Mouse (Mus musculus) ES-Bruce4 (cell line): Measurements from ENCODE around the gene Katnal1. TPM values are rescaled to one million over a fixed set of nuclear protein-coding genes. Genes with fewer than 3 reads are reported as not detected.

Experiments used
- H3K27ac ChIP-seq: 2 replicates; pipeline ENCODE4 v1.5.1; 2012; ENCODE audit warnings: low read length, inconsistent platforms; ENCODE audit not compliant: insufficient read depth
- H3K27me3 ChIP-seq: 2 replicates; pipeline ENCODE4 v1.6.1; 2012; ENCODE audit warnings: mild to moderate bottlenecking, low read length, inconsistent platforms; ENCODE audit not compliant: control insufficient read depth, poor library complexity, insufficient read depth, severe bottlenecking
- H3K36me3 ChIP-seq: 2 replicates; pipeline ENCODE4 v1.6.1; 2012; ENCODE audit warnings: inconsistent platforms, mild to moderate bottlenecking, low read length, moderate library complexity; ENCODE audit not compliant: control insufficient read depth, poor library complexity, insufficient read depth, severe bottlenecking
- H3K4me1 ChIP-seq: one replicate; pipeline ENCODE4 v1.8.1; 2011; ENCODE audit warnings: low read length; ENCODE audit not compliant: control insufficient read depth, insufficient read depth
- H3K4me3 ChIP-seq: 2 replicates; pipeline ENCODE4 v1.5.1; 2011; ENCODE audit warnings: low read depth, mild to moderate bottlenecking, low read length
- H3K9ac ChIP-seq: 2 replicates; pipeline ENCODE4 v1.6.1; 2012; ENCODE audit warnings: low read depth, mild to moderate bottlenecking, inconsistent platforms; ENCODE audit not compliant: poor library complexity, severe bottlenecking
- H3K9me3 ChIP-seq: replicated peaks from 2 replicates; pipeline ENCODE4 v1.6.1; 2012; ENCODE audit warnings: mild to moderate bottlenecking, low read length, inconsistent platforms; ENCODE audit not compliant: control insufficient read depth, poor library complexity, insufficient read depth, severe bottlenecking
- CTCF ChIP-seq: IDR thresholded peaks from one replicate; pipeline ENCODE4 v1.8.1; 2011; ENCODE audit warnings: low read depth, low read length
- EP300 ChIP-seq: IDR thresholded peaks from 2 replicates; pipeline ENCODE4 v1.6.1; 2011; ENCODE audit warnings: low read depth, low read length; ENCODE audit not compliant: insufficient read depth
- POLR2A ChIP-seq: IDR thresholded peaks from one replicate; pipeline ENCODE4 v1.8.1; 2011; ENCODE audit warnings: low read length; ENCODE audit not compliant: insufficient read depth
- polyA plus RNA-seq: library from polyadenylated mRNA; stranded (reverse); fragments of >200 nt; gene quantifications from 2 replicates; pipeline ENCODE4 v1.2.4, GENCODE M21; 2011; ENCODE audit warnings: low read depth; ENCODE audit not compliant: missing spikeins, insufficient read depth, insufficient read length

The Katnal1 gene
- polyA plus RNA-seq, 1 experiment, result 10.5 TPM

GRCm38 (mm10) chr5:148958355-148958754, 29.2 kb upstream of the Katnal1 start:
- Histone ChIP-seq H3K27ac (no peak overlapping the region), H3K36me3 (no peaks in the 10 kb centered on the region), H3K4me3 (no peak overlapping the region), H3K9me3 (no peaks in the 10 kb centered on the region), H3K4me1 (peaks cover 3% of the 10 kb centered on the region), H3K9ac (no peak overlapping the region), H3K27me3 (no peaks in the 10 kb centered on the region)
- no peak for TF ChIP-seq EP300
- peak; percentile 75 for TF ChIP-seq CTCF

- Histone ChIP-seq H3K4me3 (no peak overlapping the region), H3K4me1 (peaks cover 3% of the 10 kb centered on the region), H3K9ac (no peak overlapping the region), H3K9me3 (no peaks in the 10 kb centered on the region), H3K27me3 (no peaks in the 10 kb centered on the region), H3K27ac (no peak overlapping the region; the same call in 1 of the 2 replicates), H3K36me3 (no peaks in the 10 kb centered on the region)
- TF ChIP-seq POLR2A (no peak), CTCF (no peak), EP300 (no peak)
Measured at GRCm38 (mm10) chr5:148956898-148957535, 27.9 kb upstream of the Katnal1 start.

GRCm38 (mm10) chr5:148956091-148956490, 27.0 kb upstream of the Katnal1 start:
- no peak overlapping the region for H3K27ac ChIP-seq
- H3K9ac ChIP-seq, result no peak overlapping the region
- no peaks in the 10 kb centered on the region for H3K9me3 ChIP-seq
- no peaks in the 10 kb centered on the region for H3K36me3 ChIP-seq
- H3K4me1 ChIP-seq, result peaks cover 3% of the 10 kb centered on the region
- no peak overlapping the region for H3K4me3 ChIP-seq
- no peaks in the 10 kb centered on the region for H3K27me3 ChIP-seq
- TF ChIP-seq POLR2A (no peak), EP300 (no peak), CTCF (no peak)

- Histone ChIP-seq H3K36me3 (no peaks in the 10 kb centered on the region), H3K27ac (no peak overlapping the region), H3K4me3 (no peak overlapping the region), H3K9me3 (no peaks in the 10 kb centered on the region), H3K9ac (no peak overlapping the region), H3K27me3 (no peaks in the 10 kb centered on the region), H3K4me1 (peaks cover 3% of the 10 kb centered on the region)
- TF ChIP-seq POLR2A, result no peak
- TF ChIP-seq CTCF, result no peak
- no peak for TF ChIP-seq EP300
Measured at GRCm38 (mm10) chr5:148955575-148955974, 26.5 kb upstream of the Katnal1 start.

GRCm38 (mm10) chr5:148954314-148955060, 25.4 kb upstream of the Katnal1 start:
- no peak for TF ChIP-seq EP300
- no peak for TF ChIP-seq CTCF
- no peak for TF ChIP-seq POLR2A
- Histone ChIP-seq H3K4me3 (no peak overlapping the region), H3K4me1 (peaks cover 3% of the 10 kb centered on the region), H3K27me3 (no peaks in the 10 kb centered on the region), H3K36me3 (no peaks in the 10 kb centered on the region), H3K9me3 (no peaks in the 10 kb centered on the region), H3K9ac (no peak overlapping the region), H3K27ac (no peak overlapping the region)

- TF ChIP-seq POLR2A (no peak), EP300 (no peak), CTCF (no peak)
- H3K36me3 ChIP-seq, result no peaks in the 10 kb centered on the region
- H3K9ac ChIP-seq, result no peak overlapping the region
Measured at GRCm38 (mm10) chr5:148953098-148953497, 24.0 kb upstream of the Katnal1 start.

More at GRCm38 (mm10) chr5:148953098-148953497, 24.0 kb upstream of the Katnal1 start:
- peaks cover 3% of the 10 kb centered on the region for H3K4me1 ChIP-seq
- H3K27ac ChIP-seq, result no peak overlapping the region
- H3K27me3 ChIP-seq, result no peaks in the 10 kb centered on the region
- no peak overlapping the region for H3K4me3 ChIP-seq
- no peaks in the 10 kb centered on the region for H3K9me3 ChIP-seq
